Mouse (Mus musculus): ENCODE measurements around the gene Olfr56. TPM values are rescaled to one million over a fixed set of nuclear protein-coding genes. Genes with fewer than 3 reads are reported as not detected.
"Not testable (repeated sequence)": the region's sequence is repeated elsewhere in the genome, so short reads cannot be mapped to it uniquely, and the experiment has no call there.

Gene Olfr56
- polyA plus RNA-seq, 1 experiment = 0.49 TPM

GRCm38 (mm10) chr11:49051894-49052293 is 73.2 kb downstream of the Olfr56 start:
- DNase-seq (ENCODE audit: low read depth) = not testable (repeated sequence)

- not testable (repeated sequence) for DNase-seq (ENCODE audit: low read depth)
Measured at GRCm38 (mm10) chr11:49060061-49060460, 81.4 kb downstream of the Olfr56 start.

- DNase-seq (ENCODE audit: low read depth) = not testable (repeated sequence)
Measured at GRCm38 (mm10) chr11:49061865-49062264, 83.2 kb downstream of the Olfr56 start.

- not testable (repeated sequence) for DNase-seq (ENCODE audit: low read depth)
Measured at GRCm38 (mm10) chr11:49063713-49064469, 85.2 kb downstream of the Olfr56 start, which contains the start of gene Tgtp2. Tgtp2 (minus strand) TSS chr11:49064206.

- no peak for DNase-seq (ENCODE audit: low read depth)
Measured at GRCm38 (mm10) chr11:49068358-49068757, 89.7 kb downstream of the Olfr56 start.

GRCm38 (mm10) chr11:49076001-49076757 is 97.5 kb downstream of the Olfr56 start, which contains the start of gene Ifi47:
Ifi47 (plus strand) TSS chr11:49076587.
- not testable (repeated sequence) for DNase-seq (ENCODE audit: low read depth)

- no peak for DNase-seq (ENCODE audit: low read depth)
Measured at GRCm38 (mm10) chr11:49077012-49077411, 98.3 kb downstream of the Olfr56 start.

GRCm38 (mm10) chr11:49078719-49079118 is 100.0 kb downstream of the Olfr56 start:
- DNase-seq (ENCODE audit: low read depth) = no peak

GRCm38 (mm10) chr11:49080636-49081035 is 101.9 kb downstream of the Olfr56 start:
- DNase-seq (ENCODE audit: low read depth) = no peak

- DNase-seq (ENCODE audit: low read depth) = no peak
Measured at GRCm38 (mm10) chr11:49081356-49081755, 102.7 kb downstream of the Olfr56 start.

GRCm38 (mm10) chr11:49081886-49082285 is 103.2 kb downstream of the Olfr56 start:
- no peak for DNase-seq (ENCODE audit: low read depth)

GRCm38 (mm10) chr11:49083146-49083545 is 104.5 kb downstream of the Olfr56 start:
- no peak for DNase-seq (ENCODE audit: low read depth)

- DNase-seq (ENCODE audit: low read depth) = no peak
Measured at GRCm38 (mm10) chr11:49083808-49084207, 105.1 kb downstream of the Olfr56 start.

GRCm38 (mm10) chr11:49084385-49084784 is 105.7 kb downstream of the Olfr56 start:
- no peak for DNase-seq (ENCODE audit: low read depth)

- no peak for DNase-seq (ENCODE audit: low read depth)
Measured at GRCm38 (mm10) chr11:49084875-49085274, 106.2 kb downstream of the Olfr56 start.

GRCm38 (mm10) chr11:49086858-49087361 is 108.2 kb downstream of the Olfr56 start:
- DNase-seq (ENCODE audit: low read depth) = no peak

GRCm38 (mm10) chr11:49087830-49088616 is 109.3 kb downstream of the Olfr56 start:
- no peak for DNase-seq (ENCODE audit: low read depth)

- DNase-seq (ENCODE audit: low read depth) = no peak
Measured at GRCm38 (mm10) chr11:49088990-49089652, 110.4 kb downstream of the Olfr56 start.

- no peak for DNase-seq (ENCODE audit: low read depth)
Measured at GRCm38 (mm10) chr11:49089735-49090507, 111.2 kb downstream of the Olfr56 start.

- DNase-seq (ENCODE audit: low read depth) = no peak
Measured at GRCm38 (mm10) chr11:49090551-49090950, 111.9 kb downstream of the Olfr56 start.

Measured in gonadal fat pad, adult 2 months (tissue).